Mouse (Mus musculus): Measurements from ENCODE around the gene Cit.

Cit gene

GRCm38 (mm10) chr5:115958344-115958743 is 113.3 kb downstream of the Cit start:
- no peak for DNase-seq (ENCODE audit: low read depth, low spot score)

GRCm38 (mm10) chr5:115958814-115959213 is 113.7 kb downstream of the Cit start:
- no peak for DNase-seq (ENCODE audit: low read depth, low spot score)

DNA sequence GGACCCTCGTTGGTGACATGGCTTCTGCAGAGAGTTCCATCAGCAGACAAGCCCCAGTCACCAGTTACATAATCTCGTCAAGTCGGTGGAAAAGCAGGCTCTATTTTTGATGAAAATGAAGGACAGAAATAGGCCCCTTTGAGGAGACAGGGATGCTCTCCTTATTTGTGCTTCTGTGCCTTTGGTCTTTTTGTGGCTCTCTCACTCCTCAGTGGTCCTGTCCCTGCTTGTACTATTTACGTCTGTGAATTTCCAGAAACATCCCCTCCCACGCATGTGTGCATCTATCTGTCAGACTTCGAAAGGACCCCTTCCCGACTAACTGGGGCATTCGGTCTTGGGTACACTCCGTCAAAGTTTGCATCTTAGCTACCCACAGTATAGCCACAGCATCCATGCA is 116.7 kb downstream of the Cit start:
- DNase-seq (ENCODE audit: low read depth, low spot score) = no peak

GRCm38 (mm10) chr5:115971236-115971635 is 126.2 kb downstream of the Cit start:
- DNase-seq (ENCODE audit: low read depth, low spot score) = no peak

DNA sequence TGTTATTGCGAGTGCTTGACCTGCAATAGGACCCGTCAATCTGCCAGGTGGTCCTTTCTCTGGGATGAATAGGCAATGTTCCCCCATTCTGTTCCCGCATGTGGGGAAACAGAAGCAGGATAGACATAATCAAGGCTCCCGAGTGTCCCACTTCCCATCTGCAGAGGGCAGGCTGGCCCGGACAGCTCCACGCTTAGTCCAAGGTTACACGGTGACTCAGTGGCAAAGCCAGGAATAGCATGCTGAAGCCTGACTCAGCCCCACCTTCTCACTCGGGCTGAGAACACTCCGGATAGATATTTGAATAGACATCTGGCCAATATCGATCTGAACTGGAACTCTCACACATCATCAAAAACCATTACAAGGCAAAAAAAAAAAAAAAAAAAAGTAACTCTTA is 130.6 kb downstream of the Cit start:
- DNase-seq (ENCODE audit: low read depth, low spot score) = no peak

- no peak for DNase-seq (ENCODE audit: low read depth, low spot score)
Measured at GRCm38 (mm10) chr5:115976446-115976845, 131.4 kb downstream of the Cit start.

- DNase-seq (ENCODE audit: low read depth, low spot score) = peak; percentile 4
Measured at GRCm38 (mm10) chr5:115977266-115977665, 132.2 kb downstream of the Cit start.

DNA sequence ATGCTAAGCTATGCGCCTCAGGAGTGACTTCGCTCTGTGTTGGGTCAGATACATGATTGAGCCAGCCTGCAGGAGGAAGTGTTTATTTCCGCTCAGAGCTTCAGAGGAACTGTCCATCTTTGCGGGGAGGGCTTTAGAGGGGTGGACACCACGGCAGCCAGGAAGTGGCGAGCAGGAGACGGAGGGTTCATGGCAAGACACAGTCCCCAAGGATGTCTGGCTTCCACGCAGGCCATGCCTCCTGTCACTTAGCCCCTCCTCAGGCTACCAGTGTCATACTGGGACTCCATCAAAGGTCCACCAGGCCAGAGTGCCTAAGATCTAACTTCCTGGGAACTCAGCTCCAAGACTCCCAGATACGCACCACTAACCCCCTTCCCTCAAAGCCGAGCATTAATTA is 132.7 kb downstream of the Cit start:
- no peak for DNase-seq (ENCODE audit: low read depth, low spot score)

DNA sequence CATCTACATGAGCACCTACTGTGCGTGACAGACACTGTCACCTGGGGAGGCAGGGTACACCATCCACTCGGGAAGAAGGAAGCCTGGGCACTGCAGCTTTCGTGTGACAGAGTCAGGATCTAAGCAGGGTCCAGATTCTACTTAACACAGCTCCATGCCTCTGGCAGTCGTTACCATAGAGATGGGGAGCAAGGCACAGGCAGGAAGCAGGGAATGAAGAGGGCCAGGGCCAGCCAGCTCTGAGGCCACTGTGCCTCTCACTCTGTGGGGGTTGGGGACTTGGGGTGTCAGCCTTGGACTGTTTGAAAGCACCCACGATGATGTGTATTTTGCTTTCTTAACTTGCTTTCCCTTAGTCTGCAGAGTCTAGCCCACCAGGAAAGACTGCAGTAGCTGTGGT is 133.2 kb downstream of the Cit start:
- peak; percentile 3 for DNase-seq (ENCODE audit: low read depth, low spot score)

DNA sequence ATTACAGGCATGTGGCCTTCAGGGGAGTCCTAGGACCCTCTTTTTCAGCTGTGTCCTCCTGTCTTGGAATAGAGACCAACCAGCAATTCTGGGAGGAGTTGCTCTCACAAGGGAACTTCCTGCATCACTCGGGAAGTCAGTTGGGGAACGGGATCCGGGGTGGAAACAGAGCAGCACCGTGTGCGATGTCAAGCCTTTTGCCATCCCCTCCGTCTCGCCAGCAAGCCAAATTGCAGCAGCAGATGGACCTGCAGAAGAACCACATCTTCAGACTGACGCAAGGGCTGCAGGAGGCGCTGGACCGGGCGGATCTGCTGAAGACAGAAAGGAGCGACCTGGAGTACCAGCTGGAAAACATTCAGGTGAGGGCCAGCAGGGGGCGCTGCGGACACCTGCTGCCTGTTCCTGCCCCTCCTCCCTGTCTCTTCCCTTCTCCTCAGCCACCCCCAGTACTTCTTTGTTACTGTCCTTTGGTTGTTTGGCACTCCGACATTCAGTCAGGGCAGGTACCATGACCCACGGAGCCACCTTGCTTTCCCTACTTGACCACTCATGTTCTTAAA is 134.1 kb downstream of the Cit start:
- DNase-seq (ENCODE audit: low read depth, low spot score) = no peak

DNA sequence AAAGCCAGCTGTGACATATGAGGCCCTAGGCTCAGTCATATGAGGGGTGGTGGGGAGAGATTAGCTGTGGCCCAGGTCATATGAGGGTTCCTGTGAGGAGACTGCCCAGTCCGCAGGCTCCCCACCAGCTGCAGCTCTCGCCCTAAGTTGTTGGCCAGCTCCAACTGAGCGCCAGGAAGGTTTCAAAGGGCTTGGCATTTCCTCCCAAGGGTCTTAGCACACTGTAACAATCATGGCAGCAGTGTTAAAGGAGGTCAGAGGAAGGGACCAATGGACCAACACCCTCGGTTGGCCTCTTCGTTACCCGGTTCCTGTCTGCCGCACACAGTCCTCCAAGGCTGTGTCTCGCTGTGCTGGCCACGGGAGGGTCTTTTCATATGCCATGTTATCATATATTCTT is 135.5 kb downstream of the Cit start:
- peak; percentile 5 for DNase-seq (ENCODE audit: low read depth, low spot score)

DNA sequence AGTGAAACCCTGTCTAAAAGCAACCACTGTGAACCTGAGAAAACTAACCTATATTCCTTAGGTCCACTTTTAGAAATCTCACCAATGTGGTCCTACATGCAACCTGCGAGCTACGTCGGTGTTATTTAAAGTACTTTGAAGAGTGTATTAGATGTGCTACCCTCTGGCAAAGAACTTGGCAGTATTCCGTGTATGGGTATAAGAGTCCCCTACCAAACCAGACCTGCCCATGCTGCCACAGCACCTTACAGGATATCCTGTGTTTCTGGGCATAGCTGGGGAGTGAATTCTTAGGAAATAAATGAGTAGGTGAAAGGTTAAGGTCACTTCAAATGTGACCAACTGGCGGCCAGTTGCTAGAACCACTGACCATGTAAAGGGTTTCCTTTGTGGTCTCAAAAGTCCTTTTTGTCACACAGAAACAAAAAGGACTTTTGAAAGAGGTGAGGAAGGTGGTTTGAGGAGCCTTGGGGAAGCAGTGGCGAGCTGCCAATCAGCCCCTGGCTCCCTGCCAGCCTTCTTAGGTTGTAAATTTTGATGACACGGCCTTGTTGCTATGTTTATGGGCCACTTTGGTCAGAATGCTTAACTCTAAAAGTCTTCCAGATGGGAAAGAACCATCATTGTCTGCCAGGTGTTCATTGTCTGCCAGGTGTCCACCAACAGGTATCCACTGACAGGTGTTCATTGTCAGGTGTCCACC is 137.7 kb downstream of the Cit start:
- peak; percentile 5 for DNase-seq (ENCODE audit: low read depth, low spot score)

DNA sequence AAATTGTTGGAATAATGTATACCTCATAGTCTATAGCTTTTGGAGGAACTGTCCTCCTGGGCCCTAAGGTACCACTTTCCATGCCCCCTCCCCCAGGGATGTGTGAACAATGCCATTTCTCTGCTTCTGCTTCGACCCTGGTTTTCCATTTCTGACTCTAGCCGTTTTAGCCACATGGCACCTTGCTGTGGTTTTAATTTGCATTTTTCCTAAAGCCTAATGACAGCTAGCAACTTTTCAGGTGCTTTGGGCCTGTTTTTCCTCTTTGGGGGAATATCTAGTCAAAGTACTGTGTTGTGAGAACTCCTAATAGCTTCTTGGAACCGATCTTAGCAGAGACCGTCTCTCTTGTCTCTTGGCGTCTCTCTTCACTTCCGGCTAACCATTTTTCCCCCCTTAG is 139.3 kb downstream of the Cit start:
- no peak for DNase-seq (ENCODE audit: low read depth, low spot score)

DNA sequence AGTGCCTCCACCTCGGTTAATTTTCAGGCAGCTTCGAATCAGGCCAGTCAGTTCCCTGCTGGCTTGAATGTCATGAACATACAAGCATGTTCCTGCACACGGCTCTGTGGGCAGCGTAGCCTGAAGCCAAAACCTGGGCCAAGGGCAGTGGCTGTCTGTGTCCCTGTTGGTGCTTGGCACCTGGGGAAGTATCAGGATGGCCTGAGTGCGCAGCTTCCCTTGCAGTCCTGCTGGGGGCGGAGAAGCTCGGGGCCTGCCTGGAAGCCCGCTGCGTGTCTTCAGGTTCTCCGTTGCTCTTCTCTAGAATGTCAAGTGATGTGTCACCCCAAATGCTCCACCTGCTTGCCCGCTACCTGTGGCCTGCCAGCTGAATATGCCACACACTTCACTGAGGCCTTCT is 140.0 kb downstream of the Cit start:
- DNase-seq (ENCODE audit: low read depth, low spot score) = no peak

- DNase-seq (ENCODE audit: low read depth, low spot score) = no peak
Measured at GRCm38 (mm10) chr5:115987284-115987683, 142.2 kb downstream of the Cit start.

DNA sequence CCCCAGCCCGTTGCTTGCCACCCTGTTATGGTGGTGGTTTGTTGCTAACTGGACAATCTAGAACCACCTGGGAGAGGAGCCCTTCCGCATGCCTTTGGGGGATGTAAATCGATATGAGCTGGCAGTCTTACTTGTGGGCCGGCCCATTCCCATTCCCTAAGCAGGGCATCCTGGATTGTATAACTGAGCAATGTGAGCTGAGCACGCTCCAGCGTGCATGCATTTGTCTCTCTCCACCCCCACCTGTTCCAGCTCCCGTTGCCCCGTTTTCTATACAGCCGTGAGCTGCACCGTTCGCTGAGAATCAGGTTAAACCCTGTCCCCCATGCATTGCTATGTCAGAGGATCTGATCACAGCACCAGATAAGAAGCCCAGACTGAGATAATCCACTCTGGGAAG is 146.6 kb downstream of the Cit start:
- no peak for DNase-seq (ENCODE audit: low read depth, low spot score)

GRCm38 (mm10) chr5:115994101-115994500 is 149.0 kb downstream of the Cit start:
- no peak for DNase-seq (ENCODE audit: low read depth, low spot score)

GRCm38 (mm10) chr5:115997376-115997775 is 152.3 kb downstream of the Cit start:
- DNase-seq (ENCODE audit: low read depth, low spot score) = no peak

- no peak for DNase-seq (ENCODE audit: low read depth, low spot score)
Measured at GRCm38 (mm10) chr5:116003154-116003553, 158.1 kb downstream of the Cit start.

GRCm38 (mm10) chr5:116003825-116004224 is 158.7 kb downstream of the Cit start:
- DNase-seq (ENCODE audit: low read depth, low spot score) = no peak

DNA sequence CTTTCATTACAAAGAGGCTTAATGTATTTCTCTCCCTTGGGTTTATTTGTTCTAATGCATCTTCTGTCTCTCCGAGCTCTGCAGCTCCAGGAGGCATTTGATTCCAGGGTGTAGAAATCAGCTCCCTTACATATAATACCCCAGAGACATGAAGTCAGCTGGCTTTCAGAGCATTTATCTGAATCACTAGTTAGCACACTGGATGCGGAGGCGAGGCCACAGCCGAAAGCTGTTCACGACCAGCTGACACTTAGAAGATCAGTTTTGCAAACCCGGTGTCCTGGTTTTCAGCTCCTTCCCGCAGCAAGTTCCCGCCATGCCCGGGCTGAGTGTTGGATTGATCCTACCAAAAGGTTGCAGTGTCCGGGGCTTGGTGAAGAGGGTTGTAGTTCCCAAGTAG is 159.2 kb downstream of the Cit start:
- no peak for DNase-seq (ENCODE audit: low read depth, low spot score)

GRCm38 (mm10) chr5:116006324-116007099 is 161.4 kb downstream of the Cit start:
- DNase-seq (ENCODE audit: low read depth, low spot score) = no peak

GRCm38 (mm10) chr5:116007723-116008122 is 162.6 kb downstream of the Cit start:
- no peak for DNase-seq (ENCODE audit: low read depth, low spot score)
